Mouse (Mus musculus) frontal cortex, postnatal 25 days (tissue): Measurements from ENCODE around the gene Itgb3bp.

Source experiments
- DNase-seq, 2 experiments: peaks; one replicate each; pipeline ENCODE4 v3.0.0; 2022; ENCODE audit warnings: low spot score in 2 of 2

The Itgb3bp gene

DNA sequence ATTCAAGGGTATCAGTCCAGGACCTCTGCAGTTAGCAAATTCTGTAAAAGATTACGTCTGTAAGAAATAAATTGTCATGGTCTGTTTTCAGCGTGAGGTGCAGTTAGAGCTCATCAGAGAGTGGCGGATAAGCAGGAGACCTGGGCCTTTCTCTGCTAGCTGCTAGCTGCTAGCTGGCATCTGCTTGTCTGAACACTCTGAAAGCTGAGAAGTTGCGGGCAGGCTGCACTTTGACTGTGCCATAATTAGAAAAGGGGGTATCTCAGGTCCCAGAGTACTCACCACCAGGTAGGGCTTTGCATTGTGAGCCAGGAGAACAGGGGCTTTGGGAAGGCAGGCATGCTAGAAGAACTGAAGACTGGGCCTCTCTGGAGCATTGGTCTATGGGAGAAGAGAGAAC, 2.2 kb upstream of the Itgb3bp start:
- no peak for DNase-seq

DNA sequence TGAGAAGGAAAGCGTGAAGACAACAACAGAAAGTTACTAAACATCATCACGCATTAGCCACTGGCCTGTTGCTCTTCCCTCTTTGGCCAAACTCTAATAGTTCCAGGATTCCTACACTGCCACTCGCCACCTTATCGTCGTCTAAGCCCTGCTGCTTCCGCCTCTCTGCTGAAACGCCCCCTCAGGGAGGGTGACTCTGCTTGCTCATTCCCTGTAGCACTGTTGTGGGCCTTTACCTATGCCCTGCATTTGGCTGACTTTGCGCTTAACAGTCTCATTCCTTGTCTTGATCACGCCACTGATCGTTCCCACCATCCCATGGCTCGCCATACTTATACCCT, 1.6 kb upstream of the Itgb3bp start:
- no peak for DNase-seq

DNA sequence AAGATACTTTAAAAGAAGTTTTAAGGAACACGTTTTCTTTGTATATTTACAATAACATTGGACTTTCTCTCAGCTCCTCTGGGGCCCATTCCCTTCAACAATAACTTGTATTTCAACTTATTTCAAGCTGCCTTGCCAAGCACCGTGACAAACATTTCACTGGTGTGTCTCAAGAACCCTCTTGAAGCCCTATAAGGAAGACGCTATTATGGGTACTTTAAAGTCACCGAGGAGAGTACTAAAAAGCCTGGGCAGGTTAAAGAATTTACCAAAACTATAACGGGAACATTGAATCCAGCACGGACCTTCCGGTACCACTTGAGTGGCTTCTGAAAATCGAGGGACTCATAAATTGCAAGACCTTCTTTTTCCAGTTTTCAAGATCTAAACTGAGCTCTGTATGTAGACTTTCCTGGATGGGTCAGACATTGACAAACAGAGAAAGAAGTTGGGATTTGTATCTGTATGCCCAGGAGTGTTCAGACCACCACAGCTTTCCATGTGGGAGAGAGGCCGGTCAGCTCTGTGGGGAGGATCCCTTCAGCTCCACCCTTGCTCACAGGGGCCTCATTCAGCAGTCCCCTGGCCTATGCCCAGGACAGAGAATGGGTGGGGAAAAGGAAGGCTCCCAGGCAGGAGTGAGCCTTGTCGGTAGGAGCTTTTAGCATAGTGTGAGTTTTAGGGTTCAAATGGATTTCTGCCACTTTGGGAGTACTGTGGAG, 1.1 kb upstream of the Itgb3bp start:
- no peak for DNase-seq

DNA sequence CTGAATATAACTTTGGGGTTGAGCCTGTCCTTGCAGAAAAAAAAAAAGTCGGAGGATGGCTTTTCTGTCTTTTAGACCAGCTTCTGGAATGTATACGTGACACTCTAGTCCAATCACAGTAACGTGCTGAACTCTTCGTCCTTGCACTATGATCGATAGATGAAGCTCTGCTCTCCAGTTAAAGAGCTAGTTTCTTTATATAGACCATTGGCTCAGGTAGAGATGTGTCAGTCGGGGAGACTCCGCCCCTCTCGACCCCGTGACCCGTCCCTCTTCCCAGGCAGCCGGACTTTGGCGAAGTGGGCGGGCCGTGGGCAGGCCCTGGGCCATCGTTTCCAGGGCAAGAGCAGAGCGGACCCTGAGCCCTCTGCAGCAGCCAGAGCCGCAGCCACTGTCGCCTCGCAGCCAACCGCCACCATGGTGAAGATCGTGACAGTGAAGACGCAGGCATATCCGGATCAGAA, 432 bp downstream of the Itgb3bp start, which contains the start of gene Pgm1:
Gene Pgm1, plus strand, starts transcription at position 266 of the 464 bp plus-strand sequence.
- peak in 1 of 2 experiments; percentile 55 for DNase-seq

DNA sequence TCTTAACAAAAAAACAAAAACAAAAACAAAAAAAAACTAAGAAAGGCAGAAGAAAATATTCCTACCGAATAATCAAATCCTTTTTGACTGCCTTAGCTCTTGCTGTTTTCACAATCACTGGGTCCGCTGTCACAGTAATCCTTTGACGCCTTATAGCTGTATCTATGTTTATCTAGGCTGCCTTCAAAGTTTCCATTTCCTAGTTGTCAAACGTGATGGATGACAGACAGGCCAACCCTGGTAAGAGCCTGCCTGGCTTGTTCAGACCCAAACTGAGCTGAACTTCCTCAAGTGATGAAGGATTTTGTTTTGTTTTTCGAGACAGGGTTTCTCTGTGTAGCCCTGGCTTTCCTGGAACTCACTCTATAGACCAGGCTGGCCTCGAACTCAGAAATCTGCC, 1.1 kb downstream of the Itgb3bp start:
- DNase-seq, result no peak

DNA sequence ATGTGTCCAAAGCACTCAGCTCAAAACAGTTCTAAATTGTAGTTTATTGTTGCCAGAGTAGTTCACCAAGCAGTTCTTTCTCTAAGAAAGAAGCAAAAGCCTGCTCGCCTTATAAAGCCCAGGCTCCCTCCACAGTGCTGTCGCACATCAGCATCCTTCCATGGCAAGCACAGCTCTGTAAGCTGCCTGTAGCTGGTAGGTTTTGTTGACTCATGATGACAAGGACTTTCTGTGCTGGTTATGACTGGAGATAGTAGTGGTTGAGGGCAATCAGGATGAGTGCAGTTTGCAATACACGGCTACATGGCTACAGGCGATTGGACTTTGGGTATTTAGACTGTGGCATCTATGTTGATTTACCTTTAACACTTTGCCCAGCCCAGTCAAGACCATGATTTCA, 3.2 kb downstream of the Itgb3bp start:
- DNase-seq, result no peak

DNA sequence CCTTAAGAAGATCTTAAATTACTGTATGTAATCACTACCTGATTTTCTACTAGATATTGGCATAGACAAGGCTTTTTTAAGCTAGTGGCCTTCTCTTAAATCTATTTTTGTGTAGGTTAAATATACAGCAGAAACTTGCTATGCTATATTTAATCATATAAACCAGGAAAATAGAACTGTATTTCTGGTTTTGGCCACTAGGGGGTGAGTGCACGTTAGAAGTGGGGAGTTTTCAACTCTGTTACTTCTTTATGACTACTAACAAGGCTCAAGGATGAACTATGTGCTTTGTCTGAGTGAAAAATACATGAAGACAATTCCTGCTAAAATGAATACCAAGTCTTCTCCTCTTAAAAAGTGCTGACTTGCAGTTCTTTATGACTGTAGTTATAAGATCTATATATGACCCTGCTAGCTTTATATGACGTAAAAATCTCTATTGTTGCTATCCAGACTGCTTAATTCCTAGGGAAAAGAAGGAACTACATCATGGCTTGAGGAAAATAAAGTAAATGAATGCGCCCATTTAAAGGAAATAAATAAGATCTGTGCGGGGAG, 15.6 kb downstream of the Itgb3bp start:
- no peak for DNase-seq

DNA sequence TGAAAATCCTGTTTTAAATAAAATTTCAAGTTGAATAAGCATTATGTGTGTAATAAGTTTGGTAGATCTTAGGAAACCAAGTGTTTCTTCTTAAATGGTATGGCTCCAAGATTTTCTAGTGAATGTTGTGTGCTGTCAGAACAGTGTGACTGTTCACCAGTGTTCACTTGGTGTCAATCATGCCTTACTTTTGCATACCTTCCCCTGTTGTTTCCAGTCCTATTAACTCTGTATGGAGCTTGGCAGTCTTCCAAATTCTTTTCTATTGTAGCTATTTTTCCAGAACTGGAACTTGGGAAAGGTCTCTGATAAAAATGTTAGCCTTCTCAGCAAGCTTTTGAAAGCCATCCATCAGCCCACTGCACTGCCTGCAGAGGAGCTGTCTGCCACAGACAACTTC, 47.2 kb downstream of the Itgb3bp start:
- DNase-seq, result no peak

DNA sequence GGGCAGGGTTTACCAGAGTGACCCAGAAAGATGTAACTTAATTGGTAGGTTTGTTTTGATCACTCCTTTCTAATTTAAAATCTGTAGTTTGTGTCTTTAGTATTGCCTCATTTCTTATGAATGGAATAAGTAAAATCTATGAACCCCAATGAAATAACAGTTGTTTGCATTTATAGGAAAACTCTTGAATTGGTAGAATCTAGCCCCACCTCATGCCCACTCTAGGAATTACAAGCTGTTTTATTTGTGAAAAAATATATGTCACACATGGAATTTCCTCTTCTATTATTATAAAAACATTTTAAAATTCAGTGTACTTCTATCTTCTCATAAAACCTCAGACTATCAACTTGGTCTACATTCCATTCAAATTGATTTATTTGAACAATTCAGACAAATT, 47.7 kb downstream of the Itgb3bp start:
- DNase-seq, result no peak

DNA sequence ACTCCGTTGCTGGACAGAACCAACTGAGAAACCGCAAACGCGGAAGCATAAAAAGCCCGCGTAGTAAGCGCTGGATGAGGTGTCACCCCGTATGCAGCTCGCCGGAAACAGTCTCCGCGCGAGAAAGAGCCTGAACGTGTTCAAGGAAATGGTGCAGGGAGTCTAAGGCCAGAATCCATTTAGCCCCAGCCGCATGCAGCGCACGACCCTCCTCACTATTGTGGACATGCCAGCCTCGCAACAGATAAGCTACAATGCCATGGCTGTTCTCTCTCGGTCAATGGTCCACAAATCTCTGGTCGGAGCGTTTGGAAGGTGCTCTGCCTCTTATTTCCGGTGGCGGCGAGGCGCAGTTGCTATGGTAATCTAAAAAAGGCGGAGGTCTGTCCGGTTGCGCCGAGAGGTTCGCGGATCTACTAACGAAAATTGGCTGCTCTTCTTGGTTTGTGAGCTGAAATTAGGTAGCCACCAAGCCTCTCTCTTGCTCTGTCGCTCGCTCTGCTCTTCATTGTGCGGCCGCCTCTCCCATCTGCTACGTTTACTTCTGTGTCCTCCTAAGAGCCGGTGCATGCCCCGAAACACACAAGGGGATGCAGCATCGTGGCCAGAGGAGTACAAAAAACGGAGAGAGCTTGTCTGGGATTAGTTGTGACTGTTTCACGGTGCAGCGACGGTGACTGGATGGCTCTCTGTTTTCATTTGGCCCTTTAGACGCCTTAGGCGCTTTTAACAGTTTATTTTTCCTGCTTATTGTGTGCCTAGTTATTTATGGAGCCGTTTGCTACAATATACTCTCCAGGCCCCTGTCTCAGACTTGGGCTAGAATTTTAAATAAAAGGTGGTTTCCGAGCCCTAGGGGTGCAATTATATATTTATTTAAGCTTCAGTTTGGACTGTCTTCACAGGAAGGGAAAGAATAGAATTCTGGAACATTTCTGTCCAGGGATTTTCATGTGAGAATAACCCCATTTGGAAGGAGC, 100.2 kb downstream of the Itgb3bp start, which contains the start of gene Efcab7:
Gene Efcab7, plus strand, starts transcription at position 105 of the 980 bp plus-strand sequence.
- DNase-seq, result peak; percentile 84 to 85

DNA sequence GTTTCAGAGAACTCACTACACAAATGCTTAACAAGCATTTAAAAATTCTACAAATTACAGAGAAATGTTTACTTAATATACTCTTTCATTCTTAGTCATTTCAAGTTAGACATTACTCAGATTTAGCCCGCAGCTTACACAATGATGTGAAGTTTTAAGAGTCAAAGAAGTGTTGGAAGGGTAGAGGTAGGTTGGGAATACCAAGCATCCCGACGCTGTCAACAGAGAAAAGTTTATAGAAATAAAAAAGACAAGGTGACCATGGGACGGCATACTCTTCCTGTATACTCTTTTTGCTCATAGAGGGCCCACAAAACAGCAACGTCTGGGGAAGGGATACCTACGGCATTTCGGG, 100.9 kb downstream of the Itgb3bp start:
- DNase-seq, result no peak

DNA sequence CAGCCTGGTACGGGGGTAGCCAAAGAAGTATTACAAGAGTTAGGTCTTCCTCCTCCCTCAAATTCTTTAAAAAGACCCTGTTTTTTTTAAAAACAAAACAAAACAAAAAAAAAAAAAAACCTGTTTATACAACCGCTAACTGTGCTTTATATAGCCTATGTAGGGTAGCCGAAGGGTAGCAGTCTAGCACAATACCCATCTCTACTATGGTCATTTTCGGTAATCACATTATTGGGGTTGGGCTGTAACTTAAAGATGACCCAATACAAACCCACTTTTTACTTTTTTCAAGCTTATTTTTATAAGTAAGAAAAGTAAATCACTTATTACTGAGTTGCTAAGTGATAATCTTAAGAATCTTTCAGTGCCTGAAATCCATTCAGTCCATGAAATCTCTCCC, 101.3 kb downstream of the Itgb3bp start:
- no peak for DNase-seq

DNA sequence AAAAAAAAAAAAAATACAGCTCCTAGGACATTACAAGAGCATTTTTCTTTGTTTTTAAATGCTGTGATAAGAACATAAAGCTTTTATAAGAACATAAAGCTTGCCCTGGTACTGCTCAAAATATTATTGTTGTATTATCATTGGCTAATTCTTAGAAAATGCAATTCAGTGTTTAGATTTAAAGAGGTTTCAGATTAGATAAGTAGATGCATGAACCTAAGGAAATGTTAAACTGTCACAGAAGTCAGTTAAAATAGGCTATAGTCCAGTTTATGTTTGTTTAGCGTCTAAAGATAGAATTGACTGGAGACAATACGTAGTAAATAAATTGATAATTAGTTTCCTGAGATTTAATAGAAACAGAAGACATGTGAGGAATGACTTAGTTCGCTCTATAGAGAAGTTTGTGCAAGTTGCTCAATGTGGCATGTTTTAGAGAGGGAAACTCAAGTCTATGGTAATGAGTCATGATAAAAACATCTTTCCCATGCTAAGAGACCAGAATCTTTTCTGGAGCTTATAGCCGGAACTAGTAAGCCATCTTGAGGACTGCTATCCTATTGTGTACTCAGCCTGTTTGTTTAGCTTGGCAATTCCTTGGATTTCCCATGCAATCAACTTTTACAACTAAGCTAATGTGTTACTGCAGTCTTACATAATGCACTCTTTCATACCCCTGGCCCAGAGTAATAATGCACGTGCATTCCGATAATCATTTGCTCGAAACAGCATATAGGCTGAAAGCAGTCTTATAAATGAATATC, 112.7 kb downstream of the Itgb3bp start:
- no peak for DNase-seq

DNA sequence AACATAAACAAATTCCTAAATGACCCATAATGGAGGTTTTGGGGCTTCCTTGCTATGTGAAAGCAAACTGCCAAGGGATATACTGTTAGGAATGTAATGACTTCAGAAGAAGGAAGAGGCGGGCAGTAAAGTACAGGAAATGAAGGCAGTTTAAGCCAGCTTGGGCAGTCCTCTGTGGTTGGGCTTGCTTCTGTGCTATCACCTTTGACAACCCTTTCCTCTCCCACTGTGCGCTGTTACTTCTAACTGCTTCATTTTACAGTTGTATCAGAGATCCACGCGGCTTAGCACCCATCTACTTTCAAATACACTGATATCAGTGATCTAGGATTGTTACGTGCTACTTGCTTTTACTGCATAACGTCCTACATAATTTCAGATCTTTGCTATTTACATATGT, 137.2 kb downstream of the Itgb3bp start:
- DNase-seq, result no peak

DNA sequence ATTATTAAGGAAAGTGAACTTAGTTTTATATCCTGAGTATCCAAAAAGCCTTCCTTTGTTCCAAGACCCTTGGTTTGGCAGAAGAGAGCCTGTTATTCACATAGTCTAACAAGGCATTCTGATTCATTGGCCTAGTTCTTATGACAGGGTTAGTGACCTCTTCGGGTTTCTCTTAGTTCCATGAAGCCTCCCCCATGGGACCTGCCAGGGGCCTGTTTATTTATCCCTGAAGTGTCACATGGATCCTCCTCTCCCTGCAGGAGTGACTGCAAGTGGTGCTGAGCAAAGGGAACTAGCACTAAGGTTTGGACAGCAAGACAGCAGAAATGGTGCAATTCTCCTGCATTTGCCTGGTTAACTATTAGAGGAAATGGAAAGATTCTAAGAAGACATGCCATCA, 156.6 kb downstream of the Itgb3bp start:
- no peak for DNase-seq

DNA sequence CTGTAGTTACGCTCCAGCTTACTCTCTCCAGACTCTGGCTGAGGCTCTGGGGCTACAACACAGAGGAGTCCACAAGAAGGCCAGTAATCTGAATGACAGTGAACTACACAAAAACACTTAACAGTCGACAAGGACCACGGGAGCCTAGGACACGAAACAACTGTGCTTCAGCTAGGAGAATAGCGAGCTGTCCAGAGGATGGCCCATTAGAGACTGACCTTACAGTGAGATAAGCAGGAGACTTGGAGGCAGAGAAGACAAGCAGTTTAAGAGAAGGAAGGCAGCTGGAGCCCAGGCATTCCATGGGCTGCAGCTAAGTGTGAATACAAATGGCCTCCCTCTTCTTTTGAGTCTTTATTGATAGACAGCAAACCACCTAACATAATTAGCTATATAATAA, 159.1 kb downstream of the Itgb3bp start:
- no peak for DNase-seq

DNA sequence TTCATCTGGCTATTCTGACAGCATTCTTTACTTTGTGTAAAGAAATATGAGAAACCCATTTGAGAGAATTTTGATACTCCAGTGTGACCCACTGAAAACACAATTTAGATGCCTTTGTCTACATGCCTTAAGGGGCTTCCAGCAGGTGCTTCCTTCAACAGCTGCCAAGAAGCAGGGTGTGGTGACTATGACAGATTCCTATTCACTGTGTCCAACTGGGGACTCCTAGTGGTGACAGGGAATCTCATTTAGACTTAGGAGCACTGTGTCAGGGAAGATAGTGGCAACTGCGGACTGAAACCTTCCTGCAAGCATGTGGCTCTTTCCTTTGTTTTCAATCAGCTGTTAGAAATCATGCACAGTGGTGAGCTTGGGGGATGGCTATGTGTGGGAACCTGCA, 162.9 kb downstream of the Itgb3bp start:
- DNase-seq, result no peak

DNA sequence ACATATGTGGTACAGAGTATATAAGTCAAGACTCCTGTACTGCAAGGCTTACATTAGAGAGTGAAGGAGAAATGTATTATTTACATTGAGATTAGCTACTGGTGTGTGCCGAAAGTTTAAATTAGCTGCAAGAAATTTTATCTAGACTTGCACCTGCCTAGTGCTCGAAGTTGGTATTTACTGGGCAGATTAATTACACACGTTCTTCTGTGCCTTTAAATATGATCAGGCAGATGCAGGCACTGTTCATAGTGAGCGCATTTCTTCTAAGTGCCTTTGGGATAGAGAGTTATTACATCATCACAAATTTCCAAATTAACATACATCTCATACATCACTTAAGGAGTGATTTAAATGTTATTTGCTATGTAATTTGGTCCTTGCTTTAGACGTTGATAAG, 163.3 kb downstream of the Itgb3bp start:
- no peak for DNase-seq

DNA sequence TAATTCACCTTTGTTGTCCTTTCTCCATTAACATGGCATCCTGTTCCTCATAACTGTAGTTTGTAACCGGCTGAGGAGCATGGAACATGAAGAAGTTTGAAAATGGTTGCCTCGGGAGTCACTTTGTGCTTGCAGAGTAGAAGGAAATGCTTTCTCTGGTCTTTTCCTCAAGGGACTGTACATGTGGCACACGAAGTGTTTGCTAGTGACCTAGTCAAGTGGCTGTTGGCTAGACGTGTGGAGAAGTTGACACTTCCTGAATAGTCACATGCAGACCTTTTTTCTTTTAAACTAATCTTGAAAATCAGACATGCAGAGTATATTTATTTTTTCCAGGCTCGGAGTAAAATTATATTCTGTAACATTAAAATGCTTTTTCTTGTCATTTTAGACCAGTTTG, 177.2 kb downstream of the Itgb3bp start:
- no peak for DNase-seq

DNA sequence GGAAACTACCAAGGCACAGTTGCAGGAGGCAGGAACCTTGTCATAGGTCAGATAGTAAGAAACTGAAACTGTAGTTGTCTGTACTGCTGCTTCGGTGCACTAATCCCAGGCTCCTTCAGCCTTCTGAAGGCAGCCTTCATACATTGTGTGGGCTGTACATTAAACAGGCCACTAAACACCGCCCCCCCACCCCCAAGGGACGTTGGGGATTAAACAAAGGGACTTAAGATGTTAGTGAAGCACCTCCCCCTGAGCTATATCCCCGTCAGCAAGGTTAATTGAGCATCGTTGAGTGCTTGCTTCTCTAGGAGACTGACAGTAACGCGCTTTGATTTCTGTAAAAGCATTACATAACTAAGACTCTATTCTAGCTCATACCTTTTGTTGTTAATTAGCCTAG, 189.8 kb downstream of the Itgb3bp start:
- DNase-seq, result no peak

DNA sequence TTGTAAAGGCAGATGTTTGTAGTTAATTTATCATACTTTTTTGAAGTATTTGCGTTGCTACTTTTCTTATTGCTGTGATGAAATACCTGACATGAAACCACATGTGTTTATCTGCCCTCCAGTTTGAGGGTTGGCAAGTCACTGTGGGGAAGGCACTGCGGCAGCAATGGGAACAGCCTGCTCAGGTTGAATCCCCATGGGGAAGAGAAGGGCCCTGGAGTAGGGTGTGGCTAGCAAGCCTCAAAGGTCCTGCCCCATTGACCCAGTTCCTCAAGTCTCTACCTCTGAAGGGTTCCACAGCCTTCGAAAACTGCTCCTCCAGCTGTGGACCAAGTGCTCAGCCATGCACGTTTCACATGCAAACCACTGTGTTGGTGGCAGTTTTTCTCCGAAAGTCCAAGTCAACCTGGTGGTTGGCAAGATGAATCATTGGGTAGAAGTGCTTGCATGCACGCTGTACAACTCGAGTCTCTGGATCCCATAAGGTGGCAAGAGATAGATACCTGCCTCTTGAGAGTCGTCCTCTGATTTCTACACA, 203.6 kb downstream of the Itgb3bp start:
- no peak for DNase-seq

DNA sequence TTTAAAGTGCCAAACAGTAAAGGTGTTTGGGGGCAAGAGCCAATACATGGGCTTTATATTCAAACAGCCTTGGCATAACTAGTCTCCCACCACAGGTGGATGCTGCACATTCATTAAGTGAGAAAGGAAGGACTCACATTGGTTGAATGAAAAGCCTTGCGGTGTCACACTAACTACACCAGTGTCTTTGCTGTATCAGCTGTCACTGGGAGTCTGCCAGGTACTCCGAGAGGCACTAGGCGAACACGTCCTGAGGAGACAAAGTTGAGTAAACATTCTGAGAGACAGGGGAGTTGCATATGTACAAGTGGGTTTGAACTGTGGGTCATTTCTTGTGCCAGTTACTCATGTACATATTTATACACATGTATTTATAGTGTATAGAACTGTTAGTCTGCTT, 205.3 kb downstream of the Itgb3bp start:
- DNase-seq, result no peak
